Mouse (Mus musculus) kidney, adult 2 months (tissue): Measurements from ENCODE around the gene Cps1.

Experiments used
- CTCF ChIP-seq: fragments of 200-500 bp; conservative IDR thresholded peaks from 2 replicates; pipeline ENCODE4 v1.5.1; 2011; ENCODE audit warnings: low read depth, mild to moderate bottlenecking, control low read depth, low read length, moderate library complexity, mixed read lengths; ENCODE audit not compliant: insufficient read depth, insufficient read length
- POLR2A ChIP-seq: fragments of 200-500 bp; IDR thresholded peaks from one replicate; pipeline ENCODE4 v1.6.1; 2011; ENCODE audit warnings: low read depth, low read length, control low read depth

GRCm38 (mm10) chr1:67182201-67182600 is 59.4 kb downstream of the Cps1 start:
- TF ChIP-seq CTCF: no peak
- no peak for TF ChIP-seq POLR2A
